Mouse (Mus musculus) embryo, embryonic 10 days (tissue): ENCODE measurements around the gene Pcp2.
"Not testable (repeated sequence)": the region's sequence is repeated elsewhere in the genome, so short reads cannot be mapped to it uniquely, and the experiment has no call there.

ENCODE experiments used
- DNase-seq: peaks from one replicate; pipeline ENCODE4 v3.0.0-alpha.2; 2015; ENCODE audit warnings: low spot score

Pcp2 gene

DNA sequence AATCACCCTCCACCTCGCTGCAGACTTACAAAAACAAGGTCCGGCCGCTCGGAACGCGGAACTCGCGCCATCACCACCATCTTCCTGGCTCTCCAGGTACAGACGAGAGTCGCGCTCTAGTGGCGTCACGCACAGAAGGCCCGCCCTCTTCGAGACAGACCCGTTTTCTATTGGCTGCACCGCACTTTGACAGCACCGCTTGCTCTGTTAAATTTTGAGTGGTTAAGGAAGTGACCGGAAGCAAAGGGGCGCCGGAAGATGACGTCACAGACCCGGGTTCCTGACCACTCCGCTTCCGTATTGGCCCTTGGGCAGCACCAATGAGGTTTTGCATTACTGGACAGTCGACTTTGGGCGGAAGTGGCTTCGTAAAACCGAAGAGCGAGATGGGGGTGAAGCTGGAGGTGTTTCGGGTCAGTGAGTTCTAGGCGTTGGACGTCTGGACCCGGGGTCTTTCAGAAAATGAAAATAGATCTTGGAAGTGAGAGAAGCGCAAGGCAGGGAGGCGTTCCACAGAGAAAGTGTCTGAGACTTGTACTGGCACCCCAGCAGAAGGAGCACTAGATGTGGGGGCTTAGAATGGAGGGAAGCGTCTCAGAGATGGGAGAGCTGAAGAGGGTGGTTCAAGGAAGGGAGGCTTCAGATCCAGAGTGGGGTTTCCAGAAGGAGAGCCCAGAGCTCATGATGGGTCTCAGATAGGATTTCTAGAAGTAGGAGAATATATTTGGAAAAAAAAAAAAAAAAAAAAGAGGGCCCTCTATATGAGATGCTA lies 4.0 kb downstream of the Pcp2 start, which contains the start of the genes Xab2 and Pet100:
Gene Xab2, minus strand, starts transcription at position 118 of the 772 bp plus-strand sequence.
Gene Pet100, plus strand, starts transcription at position 350 of the 772 bp plus-strand sequence.
- peak; percentile 100 for DNase-seq

DNA sequence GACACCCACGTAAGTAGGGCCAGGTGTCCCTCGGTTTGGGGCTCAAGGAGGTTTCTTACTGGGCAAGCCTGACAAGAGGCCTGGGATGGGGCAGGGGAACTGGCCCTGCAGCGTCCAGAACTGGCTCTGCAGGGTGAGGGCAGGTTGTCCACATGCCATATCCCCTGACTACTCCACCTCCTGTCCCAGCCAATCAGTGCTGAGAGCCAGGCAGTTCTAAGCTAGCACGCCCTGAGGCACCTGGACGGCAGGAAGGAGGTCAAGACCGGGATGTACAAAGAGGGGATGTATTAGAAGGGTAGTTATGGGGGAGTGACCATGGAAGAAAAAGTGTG lies 15.6 kb downstream of the Pcp2 start:
- no peak for DNase-seq

DNA sequence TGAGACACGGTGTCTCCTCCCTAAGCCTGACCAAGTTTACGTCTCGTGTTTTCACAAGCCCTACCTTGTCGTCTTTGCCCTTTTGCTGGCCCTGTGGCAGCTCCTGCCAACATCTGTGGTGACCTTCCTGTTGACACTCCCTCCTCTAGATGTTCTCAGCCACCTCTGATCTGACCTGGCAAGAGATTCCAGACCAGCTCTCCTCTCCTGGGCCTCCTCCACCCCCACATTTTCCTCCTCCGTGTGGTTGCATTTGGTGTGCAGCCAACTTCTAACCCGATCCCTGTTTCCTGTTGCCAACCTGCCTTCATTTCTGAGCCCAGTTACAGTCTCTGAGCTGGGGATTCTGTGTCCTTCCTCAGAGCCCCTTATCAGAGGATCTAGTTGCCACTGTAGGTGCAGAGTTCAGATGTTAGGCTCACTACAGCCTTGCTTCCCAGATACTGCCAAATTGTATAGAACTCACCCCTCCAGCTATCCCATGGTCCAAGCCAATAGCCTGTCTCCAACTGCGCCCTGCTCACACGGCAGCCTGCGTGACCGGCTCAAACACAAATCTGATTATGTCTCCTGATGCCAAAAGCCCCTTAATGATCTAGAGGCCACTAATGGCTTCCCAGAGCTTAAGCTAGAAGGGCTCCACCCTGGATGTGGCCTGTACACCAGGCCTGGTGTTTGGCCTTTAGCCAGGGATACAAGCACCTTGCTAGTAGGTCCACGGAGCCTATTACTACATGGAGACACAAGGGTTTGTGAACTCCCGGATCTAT lies 16.1 kb downstream of the Pcp2 start:
- DNase-seq: no peak

DNA sequence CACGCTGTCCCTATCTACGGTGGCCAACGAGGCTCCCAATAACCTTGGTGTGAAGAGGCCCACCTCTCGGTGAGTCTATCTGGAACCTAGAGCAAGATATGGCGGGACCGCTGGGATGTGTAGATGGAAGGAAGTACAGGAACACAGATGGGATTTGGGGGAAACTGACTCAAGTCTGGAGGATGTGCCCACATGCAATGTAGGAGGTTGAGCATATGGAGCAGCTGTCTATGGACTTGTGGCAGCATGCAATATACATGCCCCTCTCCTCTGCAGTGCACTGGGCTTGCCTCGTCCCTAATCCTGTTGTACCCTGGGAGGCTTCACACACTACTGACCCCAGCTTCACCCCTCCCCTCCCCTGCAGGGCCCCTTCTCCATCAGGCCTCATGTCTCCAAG lies 17.5 kb downstream of the Pcp2 start:
- no peak for DNase-seq

DNA sequence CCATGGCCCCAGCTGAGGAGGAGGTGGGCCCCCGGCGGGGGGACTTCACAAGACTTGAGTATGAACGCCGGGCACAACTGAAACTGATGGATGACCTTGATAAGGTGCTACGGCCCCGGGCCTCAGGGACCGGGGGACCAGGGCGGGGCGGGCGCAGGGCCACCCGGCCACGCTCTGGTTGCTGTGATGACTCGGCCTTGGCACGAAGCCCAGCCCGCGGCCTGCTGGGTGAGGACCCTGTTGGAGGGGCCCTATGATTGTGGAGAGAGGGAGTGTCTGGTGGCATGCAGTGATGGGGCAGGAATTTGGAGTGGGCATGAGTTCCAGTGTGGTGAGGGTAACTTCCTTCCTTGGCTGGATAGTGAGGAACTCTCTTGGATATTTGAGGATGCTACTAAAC lies 18.8 kb downstream of the Pcp2 start:
- DNase-seq: no peak

DNA sequence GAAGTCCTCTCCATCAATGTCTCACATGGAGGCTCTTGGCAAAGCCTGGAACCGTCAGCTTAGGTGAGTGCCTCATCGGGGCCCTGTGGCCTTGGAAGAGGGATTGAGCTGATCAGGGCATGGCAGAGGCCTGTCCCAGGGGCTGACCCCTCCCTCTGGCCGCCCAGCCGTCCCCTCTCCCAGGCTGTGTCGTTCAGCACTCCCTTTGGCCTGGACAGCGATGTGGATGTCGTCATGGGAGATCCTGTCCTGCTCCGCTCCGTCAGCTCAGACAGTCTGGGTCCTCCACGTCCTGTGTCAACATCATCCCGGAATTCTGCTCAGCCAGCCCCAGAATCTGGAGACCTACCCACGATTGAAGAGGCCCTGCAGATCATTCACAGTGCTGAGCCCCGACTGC lies 21.9 kb downstream of the Pcp2 start:
- no peak for DNase-seq

DNA sequence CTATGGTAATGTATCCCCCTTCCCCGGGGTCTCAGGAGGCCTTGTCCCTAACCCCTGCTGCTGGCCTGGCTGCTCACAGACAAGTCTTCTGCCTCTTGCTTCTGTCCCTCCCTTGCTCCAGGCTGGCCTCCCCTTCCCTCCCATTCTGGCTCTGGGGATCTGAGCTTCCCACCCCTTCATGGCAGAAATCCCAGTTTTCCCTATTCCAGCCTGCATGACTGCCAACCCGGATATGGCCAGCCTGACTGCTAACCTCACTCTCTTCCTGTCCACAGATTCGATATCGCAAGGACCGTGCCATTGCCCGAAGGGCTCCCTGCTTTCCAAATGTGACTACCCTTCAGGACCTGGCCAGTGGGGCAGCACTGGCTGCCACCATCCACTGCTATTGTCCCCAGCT lies 24.9 kb downstream of the Pcp2 start:
- no peak for DNase-seq

DNA sequence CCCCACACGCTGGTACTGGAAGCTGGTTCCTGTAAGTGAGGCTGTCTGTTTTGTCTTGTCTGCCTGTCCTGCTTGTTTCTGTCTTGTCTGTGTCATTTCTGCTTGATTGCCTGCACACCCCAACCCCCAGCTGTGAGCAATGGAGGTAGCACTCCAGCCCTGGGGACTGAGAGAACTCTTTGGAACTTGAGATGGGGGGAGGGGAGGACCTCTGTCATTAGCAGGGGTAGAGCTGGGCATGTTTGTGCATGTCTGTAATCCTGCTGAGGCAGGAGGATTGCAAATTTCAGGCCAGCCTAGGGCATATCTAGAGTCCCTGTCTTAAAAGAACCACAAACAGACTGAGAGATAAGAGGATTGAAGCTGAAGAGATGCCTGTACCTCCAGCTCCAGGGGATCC lies 26.1 kb downstream of the Pcp2 start:
- DNase-seq: no peak

DNA sequence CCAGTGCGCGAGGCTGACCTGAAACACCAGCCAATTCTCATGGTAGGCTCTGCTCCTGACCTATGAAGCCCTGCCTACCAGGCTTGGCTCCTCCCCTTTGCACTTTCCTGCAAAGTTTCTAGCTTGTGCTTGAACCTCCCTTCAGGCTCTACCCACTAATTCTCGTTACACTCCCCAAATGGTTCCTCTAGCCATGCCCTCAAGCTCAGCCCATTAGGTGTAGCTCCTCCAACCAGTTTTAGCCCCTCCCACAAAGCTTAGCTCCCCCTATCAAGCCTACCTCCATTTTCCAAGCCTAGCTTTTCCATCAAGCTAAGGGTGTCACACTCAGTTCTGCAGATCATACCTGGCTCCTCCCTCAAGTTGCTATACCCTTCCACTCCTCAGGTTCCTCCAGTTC lies 27.3 kb downstream of the Pcp2 start:
- DNase-seq: no peak

DNA sequence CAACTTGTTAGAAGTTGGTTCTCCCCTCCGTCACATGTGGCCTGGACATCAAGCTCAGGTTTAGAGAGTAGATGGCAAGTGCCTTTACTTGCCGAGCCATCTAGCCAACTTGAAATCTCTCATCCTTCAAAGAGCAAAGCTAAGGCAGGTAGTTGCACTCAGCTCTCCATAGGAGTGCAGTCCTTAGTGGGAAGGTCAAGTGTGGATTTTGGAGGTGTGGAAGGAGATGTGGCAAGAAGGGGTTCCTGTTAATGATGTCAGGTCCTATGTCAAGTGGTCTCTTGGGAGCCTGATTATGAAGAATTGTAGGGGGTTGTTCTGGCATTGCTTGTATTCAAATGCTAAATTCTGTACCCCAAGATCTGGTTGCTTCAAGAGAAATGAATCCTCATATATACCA lies 30.9 kb downstream of the Pcp2 start:
- DNase-seq: no peak

DNA sequence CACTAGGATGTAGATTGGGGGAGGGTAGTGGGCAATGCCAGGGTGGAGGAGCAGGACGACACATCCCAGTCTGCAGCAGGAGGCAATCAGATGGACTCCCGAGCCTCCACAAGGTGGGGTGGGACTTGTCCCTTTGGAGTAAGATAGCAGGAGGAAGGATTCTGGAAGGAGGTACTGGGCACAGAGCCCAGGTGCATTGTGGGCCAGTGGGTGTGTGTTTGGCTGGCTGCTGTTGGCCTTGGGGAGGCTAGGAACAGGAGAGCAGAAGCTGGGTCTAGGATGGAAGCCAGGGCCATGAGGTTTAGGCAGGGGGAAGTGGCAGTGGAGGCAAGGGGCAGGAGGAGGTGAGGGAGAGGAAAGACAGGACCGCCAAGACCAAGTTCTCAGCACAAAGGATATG lies 31.9 kb downstream of the Pcp2 start:
- DNase-seq: no peak

DNA sequence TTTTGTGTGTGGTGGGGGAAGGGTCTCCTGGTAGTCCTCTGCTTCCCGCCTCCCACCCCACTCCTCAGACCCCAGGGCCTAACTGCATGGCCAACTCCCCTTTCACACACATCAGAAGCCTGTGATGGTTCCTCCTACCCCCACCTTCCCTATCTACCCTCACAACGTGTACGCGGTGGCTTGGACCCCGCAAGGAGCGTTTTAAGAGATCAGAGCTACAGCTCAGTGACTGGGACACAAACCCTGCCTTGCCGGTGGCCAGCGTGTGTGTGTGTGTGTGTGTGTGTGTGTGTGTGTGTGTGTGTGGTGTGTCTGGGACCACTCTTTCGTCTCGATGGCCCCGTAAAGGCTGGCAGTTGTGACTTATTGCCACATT lies 37.1 kb downstream of the Pcp2 start:
- DNase-seq: no peak

DNA sequence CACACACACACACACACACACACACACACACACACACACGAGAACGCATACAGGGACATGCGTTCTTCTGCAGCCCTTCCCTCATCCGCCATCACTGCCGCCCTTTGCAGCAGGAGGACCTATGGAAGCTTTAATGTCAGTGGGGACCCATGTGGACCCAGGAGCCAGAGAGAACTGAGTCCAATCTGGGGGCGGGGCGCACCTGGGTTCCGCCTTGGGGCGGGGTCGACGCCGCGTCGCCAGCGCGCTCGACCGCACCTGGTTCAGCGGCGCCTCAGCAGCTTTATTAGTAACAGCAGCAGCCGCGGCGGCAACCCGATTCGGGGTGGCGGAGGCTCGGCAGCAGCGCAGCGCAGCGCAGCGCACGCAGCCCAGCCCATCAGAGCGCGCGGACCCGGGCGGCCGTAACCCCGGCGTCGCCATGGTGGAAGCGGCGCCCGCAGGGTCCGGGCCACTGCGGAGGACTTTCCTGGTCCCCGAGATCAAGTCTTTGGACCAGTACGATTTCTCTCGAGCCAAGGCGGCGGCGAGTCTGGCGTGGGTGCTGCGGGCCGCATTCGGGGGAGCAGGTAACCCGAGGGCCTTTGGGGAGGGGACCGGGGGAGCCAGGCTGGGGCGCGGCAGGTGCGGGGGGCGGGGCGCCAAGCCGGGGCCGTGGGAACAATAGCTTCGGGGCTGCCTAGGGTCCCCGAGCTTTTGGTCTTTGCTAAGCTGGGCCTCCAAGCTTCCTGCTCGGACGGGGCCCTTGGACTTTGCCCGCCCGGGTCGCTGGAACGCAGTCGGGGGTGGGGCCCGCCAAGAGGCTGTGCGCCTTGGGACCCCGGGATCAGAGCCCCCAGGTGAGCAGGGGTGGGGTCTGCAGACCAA lies 37.7 kb downstream of the Pcp2 start:
- DNase-seq: peak; percentile 75

DNA sequence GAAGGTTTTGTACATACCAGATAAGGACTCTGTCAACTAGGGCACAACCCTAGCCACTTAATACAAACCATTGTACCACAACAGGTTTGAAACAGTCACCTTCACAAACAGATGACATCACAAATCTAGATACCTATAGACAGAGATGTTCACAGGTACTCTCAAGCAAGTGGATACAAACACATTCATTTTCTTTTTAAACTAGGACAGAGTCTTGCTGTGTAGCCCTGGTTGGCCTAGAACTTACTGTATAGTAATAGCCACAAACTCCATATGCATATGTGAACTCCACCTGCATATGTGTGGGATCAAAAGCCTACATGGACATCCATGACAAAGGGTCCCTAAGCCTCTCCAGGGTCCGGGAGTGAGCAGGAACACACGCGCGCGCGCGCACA lies 38.4 kb downstream of the Pcp2 start, which contains the start of gene Camsap3:
Gene Camsap3, plus strand, starts transcription at position 301 of the 398 bp plus-strand sequence.
- peak; percentile 2 for DNase-seq

DNA sequence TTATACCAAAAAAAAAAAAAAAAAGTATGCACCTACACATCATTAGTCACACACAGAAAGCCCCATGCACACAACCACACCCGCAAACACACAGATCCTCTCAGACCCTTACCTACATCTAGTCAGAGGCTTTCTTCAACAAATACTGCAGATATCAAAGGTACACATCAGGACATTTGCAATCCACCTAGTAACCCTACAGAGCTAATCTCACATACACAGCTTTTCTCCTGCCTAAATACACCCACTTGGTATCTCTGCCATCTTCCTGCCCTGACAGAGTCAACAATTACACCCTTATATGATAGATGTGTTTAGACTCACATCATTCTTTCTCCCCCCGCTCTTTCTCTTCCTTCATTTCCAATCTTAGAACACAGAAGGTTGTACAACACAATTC lies 38.9 kb downstream of the Pcp2 start:
- no peak for DNase-seq

DNA sequence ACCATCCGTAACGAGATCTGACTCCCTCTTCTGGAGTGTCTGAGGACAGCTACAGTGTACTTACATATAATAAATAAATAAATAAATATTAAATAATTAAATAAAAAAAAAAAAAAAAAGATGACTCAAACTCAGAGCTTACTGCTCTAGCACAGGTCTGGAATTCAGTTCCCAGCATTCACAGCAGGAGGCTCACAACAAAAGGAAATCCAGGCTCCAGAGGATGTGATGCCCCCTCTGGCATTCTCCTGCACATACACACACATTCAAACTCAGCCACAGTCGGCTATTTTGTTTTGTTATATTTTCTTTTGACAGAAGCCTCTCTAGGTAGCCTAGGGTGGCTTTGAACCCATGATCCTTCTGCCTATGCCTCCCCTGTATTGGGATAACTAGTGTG lies 43.4 kb downstream of the Pcp2 start:
- not testable (repeated sequence) for DNase-seq

DNA sequence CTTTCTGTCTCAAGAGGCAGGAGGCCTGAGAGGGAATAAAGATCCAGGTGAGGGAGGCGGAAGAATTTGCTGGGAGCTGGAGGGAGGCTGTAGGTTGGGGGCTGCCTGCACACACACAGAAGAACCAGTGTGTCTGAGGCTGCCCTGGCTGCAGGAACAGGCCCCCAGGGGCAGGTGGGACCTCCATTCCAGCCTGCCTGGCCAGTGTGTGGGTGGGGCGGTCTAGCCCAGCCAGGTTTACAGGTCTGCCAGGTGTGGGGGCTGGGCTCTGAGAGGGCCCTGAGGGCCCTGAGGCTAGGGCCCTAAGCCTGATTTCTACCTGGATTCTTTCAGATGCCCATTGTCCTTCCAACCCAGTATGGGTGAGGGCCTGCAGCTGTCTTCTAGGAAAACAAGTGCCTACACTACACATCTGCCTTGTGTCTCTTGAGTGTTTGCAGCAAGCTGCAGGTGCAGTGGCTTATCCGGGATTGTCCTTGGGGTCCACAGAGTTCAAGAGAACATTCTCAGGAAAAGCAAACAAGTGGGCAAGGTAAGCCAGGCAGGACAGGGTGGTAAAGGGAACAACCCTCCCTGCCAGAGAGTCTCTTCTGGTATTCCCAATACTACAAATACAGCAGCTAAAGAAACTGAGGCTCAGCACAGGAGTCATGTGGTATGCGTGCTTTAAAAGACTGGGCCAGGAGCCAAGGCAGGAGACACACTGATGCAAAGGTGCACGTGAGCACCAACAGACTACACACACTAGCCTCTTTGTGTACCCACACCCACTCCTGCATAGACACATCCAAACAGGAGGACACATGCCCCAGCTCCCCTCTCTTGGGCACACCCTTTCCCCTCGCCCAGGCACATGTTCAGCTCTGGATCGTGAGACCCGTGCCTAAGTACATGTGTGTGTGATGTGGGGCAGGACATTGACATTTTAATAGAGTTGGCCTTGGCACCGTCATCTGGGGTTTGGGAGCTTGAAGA lies 45.7 kb downstream of the Pcp2 start:
- DNase-seq: no peak

DNA sequence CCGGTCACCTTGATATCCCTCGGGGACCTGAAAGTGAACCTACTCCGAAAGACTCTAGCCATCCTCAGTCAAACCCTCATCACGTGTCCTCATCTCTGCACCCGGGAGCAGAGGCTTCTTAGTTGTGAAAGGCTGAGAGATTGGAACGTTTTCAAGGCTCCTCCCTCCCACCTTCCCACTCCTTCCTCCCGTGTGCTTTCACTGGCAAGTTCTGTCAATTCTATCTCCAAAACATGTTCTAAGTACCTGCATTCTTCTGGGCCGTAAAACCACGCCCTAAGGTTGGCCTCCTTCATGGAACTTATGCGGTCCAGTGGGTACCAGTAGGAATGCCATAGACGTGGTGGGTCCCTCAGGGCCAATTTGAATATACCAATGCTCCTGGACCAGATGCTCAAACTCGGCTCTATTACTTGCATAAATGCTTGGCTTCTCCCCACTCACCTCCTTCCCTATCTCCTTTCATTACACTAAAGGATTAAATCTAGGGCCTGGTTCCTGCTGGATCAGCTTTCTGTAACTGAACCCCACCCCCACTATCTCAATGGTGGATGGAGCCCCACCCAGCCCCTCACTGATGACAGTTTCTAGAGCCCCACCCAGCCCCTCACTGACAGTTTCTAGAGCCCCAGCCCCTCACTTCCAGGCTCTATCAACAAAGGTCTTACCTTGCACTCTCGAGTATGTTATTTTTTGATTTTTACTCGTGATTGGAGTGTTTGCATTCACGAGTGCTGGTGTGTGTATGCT lies 49.0 kb downstream of the Pcp2 start:
- no peak for DNase-seq

DNA sequence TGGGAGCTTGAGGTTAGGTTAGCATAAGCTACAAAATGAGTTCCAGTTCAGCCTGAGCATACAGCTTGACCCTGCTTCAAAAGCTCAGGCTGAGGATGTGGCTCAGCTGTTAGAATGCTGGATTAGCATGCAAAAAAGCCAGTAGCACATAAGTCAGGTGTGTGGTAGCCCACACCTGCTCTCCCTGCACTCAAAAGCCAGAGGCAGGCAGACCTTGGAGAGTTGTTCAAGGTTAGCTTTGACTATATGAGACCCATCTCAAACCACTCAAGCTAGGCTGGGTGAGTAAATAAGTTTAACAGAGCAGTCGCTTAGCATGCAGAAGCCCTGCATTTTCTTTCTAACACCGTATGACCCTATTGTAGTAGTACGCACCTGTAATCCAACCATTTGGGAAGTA lies 50.8 kb downstream of the Pcp2 start:
- no peak for DNase-seq
